Mouse (Mus musculus) liver, embryonic 11.5 days (tissue): Measurements from ENCODE around the gene Cecr2. TPM values are rescaled to one million over a fixed set of nuclear protein-coding genes. Genes with fewer than 3 reads are reported as not detected.
"Not testable (repeated sequence)": the region's sequence is repeated elsewhere in the genome, so short reads cannot be mapped to it uniquely, and the experiment has no call there.

Source experiments
- ATAC-seq: fragments of 200-750 bp; cut with Nextera tagmentation; replicated peaks from 2 replicates; pipeline ENCODE4 v1.8.0; 2017; ENCODE audit warnings: moderate number of reproducible peaks, mild to moderate bottlenecking, moderate TSS enrichment, moderate library complexity; ENCODE audit not compliant: low FRiP score
- DNase-seq: peaks from one replicate; pipeline ENCODE4 v3.0.0-alpha.2; 2017; ENCODE audit warnings: low spot score
- H3K27ac ChIP-seq: fragments of 300-500 bp; sonication (generic); 2 replicates; pipeline ENCODE4 v1.5.1; 2014; ENCODE audit warnings: mild to moderate bottlenecking, low read depth, low read length, control low read depth
- H3K27me3 ChIP-seq: fragments of 300-500 bp; sonication (generic); replicated peaks from 2 replicates; pipeline ENCODE4 v1.6.1; 2014; ENCODE audit warnings: low read length, mixed read lengths; ENCODE audit not compliant: control insufficient read depth, insufficient read depth
- H3K36me3 ChIP-seq: fragments of 300-500 bp; sonication (generic); 2 replicates; pipeline ENCODE4 v1.6.1; 2014; ENCODE audit warnings: mild to moderate bottlenecking, low read length, moderate library complexity, mixed read lengths; ENCODE audit not compliant: control insufficient read depth, insufficient read depth
- H3K4me1 ChIP-seq: fragments of 300-500 bp; sonication (generic); replicated peaks from 2 replicates; pipeline ENCODE4 v1.6.1; 2014; ENCODE audit warnings: low read length, mixed read lengths; ENCODE audit not compliant: control insufficient read depth, insufficient read depth
- H3K4me2 ChIP-seq: fragments of 300-500 bp; sonication (generic); 2 replicates; pipeline ENCODE4 v1.6.1; 2014; ENCODE audit warnings: mild to moderate bottlenecking, control low read depth, moderate library complexity
- H3K4me3 ChIP-seq: fragments of 300-500 bp; sonication (generic); 2 replicates; pipeline ENCODE4 v1.5.1; 2014; ENCODE audit warnings: low read depth, low read length, control low read depth
- H3K9ac ChIP-seq: fragments of 300-500 bp; sonication (generic); 2 replicates; pipeline ENCODE4 v1.6.1; 2014; ENCODE audit warnings: low read depth, low read length, control low read depth
- H3K9me3 ChIP-seq: fragments of 300-500 bp; sonication (generic); 2 replicates; pipeline ENCODE4 v1.6.1; 2016; ENCODE audit warnings: low read length, inconsistent platforms, mixed read lengths; ENCODE audit not compliant: control insufficient read depth
- WGBS: fragments of 180-500 bp; shearing (Covaris S2); extraction: QIAGEN DNeasy Blood & Tissue Kit; methylation state at CpG from one replicate; pipeline ENCODE4 v1.1.7; 2014; 5-methylcytosine and 5-hydroxymethylcytosine counted together
- microRNA-seq: library from miRNA; unstranded; fragments of <30 nt; microRNA quantifications from one replicate; pipeline ENCODE4, GENCODE M21; 2017; ENCODE audit warnings: borderline number of aligned reads
- polyA plus RNA-seq: library from polyadenylated mRNA; unstranded; fragments of >200 nt; fragmentation: Nextera tagmentation; extraction: Ambion mirVana; gene quantifications from 2 replicates; pipeline ENCODE4 v1.2.1, GENCODE M21; 2014

Cecr2 gene
- polyA plus RNA-seq, 1 experiment from 2014 or later: 11.9 TPM

DNA sequence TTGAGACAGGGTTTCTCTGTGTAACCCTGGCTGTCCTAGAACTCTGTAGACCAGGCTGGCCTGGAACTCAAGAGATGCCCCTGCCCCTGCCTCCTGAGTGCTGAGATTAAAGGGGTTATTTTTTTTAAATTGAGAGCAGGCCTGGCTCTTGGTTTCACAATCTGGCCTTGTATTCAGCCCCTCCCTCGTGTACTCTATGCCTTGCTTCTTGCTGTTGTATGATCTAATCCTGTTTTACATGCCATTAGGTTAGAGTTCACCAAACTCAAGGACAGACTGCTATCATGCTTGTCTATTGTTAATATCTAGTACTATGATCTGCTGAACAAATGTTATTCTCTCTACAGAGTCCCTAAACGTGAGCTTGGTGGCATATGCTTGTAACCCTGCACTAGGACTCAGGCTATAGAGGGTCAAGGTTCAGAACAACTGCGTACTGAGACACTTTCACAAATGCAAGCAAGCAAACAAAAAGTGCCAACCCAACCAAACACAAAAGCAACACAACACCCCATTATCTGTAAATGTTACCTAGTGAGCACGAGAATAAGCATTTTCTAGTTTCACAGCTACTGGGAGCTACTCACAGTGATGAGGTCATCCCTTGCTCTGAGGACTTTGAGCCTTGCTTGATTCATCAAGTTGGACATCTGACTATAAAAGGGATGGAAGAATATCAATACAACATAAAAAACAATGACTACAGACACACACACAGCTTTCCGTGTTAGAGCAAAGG is 141.0 kb downstream of the Cecr2 start:
- Histone ChIP-seq H3K4me2 (no peak overlapping the region), H3K27me3 (no peaks in the 10 kb centered on the region), H3K36me3 (peaks cover 71% of the 10 kb centered on the region), H3K27ac (peak overlapping the region; percentile 69; the same call in 1 of the 2 replicates), H3K9ac (no peak overlapping the region), H3K9me3 (no peaks in the 10 kb centered on the region), H3K4me1 (no peaks in the 10 kb centered on the region; the same call in none of the 2 replicates), H3K4me3 (no peak overlapping the region)
- DNase-seq (no peak), ATAC-seq (no peak)
- 76% methylated on average over 5 of the region's 5 CpGs for WGBS

DNA sequence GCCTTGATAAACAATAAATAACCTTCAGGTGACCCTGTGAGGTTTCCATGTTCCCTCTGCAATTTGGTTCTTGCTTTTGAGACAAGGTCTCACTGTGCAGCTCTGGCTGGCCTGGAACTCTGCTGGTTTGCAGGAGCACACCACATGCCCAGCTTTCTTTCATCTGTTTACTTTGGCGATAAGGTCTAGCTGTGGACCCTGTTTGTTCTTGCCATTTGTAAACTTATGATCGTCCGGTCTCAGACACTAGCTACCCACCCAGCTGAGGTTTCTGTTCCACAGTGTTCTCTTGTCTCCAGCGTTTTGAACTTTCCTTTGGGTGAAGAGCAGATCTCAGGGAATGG is 141.5 kb downstream of the Cecr2 start:
- H3K36me3 ChIP-seq: peaks cover 66% of the 10 kb centered on the region
- no peak overlapping the region for H3K4me2 ChIP-seq
- H3K27me3 ChIP-seq: no peaks in the 10 kb centered on the region
- peak overlapping the region; percentile 69 for H3K27ac ChIP-seq
- 78% methylated on average over 4 of the region's 4 CpGs for WGBS
- no peaks in the 10 kb centered on the region for H3K9me3 ChIP-seq
- H3K9ac ChIP-seq: no peak overlapping the region
- no peak overlapping the region for H3K4me3 ChIP-seq
- no peak for DNase-seq
- peak; percentile 46 for ATAC-seq
- H3K4me1 ChIP-seq: no peaks in the 10 kb centered on the region; the same call in none of the 2 replicates

DNA sequence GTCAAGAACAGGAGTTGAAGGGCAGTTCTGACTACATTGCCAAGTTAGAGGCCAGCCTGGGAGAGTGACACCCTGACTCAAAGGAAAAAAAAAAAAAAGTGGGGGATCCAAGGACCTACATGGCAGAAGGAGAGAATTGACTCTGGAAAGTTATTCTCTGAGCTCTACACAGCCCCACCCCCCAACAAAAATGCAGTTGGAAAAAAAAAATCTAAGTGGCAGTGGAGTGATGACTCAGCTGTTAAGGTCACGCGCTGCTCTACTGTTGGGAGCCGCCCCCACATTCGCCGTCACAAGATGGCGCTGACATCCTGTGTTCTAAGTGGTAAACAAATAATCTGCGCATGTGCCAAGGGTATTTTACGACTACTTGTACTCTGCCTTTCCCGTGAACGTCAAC is 145.8 kb downstream of the Cecr2 start:
- over 99% methylated on average over 7 of the region's 10 CpGs for WGBS
- peaks cover 37% of the 10 kb centered on the region for H3K36me3 ChIP-seq
- not testable (repeated sequence) for H3K4me2 ChIP-seq, ATAC-seq, DNase-seq, H3K9ac ChIP-seq, H3K4me1 ChIP-seq, H3K27ac ChIP-seq, H3K27me3 ChIP-seq, H3K4me3 ChIP-seq, H3K9me3 ChIP-seq

DNA sequence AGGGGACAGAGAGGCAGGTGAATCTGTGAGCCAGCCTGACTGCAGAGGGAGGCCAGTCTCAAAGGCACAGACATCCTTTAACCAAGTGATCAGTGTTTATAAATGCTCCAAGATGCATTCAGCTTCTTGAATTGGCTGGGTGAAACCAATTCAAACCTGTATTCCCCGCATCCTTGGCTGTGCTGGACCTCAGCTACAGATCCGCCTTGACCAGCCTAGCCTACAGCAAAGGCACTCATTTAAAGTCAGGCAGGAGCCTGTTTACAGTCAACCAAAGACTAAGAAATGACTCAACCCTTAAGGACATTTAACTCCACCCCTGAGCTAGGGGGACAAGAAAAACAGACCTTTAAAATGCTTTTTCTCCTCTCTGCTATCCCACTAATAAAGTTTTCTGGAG is 153.1 kb downstream of the Cecr2 start:
- H3K36me3 ChIP-seq: peaks cover 25% of the 10 kb centered on the region
- H3K27ac ChIP-seq: no peak overlapping the region
- DNase-seq (no peak), ATAC-seq (no peak)
- no peak overlapping the region; the same call in 1 of the 2 replicates for H3K4me2 ChIP-seq
- peaks cover 8% of the 10 kb centered on the region; the same call in 1 of the 2 replicates for H3K4me1 ChIP-seq
- no peaks in the 10 kb centered on the region for H3K27me3 ChIP-seq
- WGBS: 96% methylated on average over 2 of the region's 2 CpGs
- H3K4me3 ChIP-seq: no peak overlapping the region
- peaks cover 3% of the 10 kb centered on the region; the same call in 1 of the 2 replicates for H3K9me3 ChIP-seq
- H3K9ac ChIP-seq: no peak overlapping the region

GRCm38 (mm10) chr6:120820144-120820543 is 154.0 kb downstream of the Cecr2 start:
- Histone ChIP-seq H3K4me3 (peak overlapping the region; percentile 81), H3K36me3 (peaks cover 25% of the 10 kb centered on the region), H3K9ac (peak overlapping the region; percentile 74), H3K27ac (no peak overlapping the region), H3K27me3 (no peaks in the 10 kb centered on the region), H3K4me2 (peak overlapping the region; percentile 74), H3K4me1 (peaks cover 8% of the 10 kb centered on the region; the same call in 1 of the 2 replicates), H3K9me3 (peaks cover 3% of the 10 kb centered on the region; the same call in 1 of the 2 replicates)
- no peak for ATAC-seq
- no peak for DNase-seq
- 70% methylated on average over 5 of the region's 5 CpGs for WGBS

Small RNAs within 50 kb of the gene (microRNA-seq; reads per million reads assigned to microRNA genes)
- not detected for gene Gm25193

Other genes starting within 250 kb of the Cecr2 start
- gene Il17ra, start 203.1 kb upstream of the Cecr2 start, polyA plus RNA-seq: 6.8 and 8.7 TPM in 2 replicates
- gene Tmem121b, start 172.6 kb upstream of the Cecr2 start, polyA plus RNA-seq: 0.07 TPM in 1 of 2 replicates, not detected in the other
- 19.9 and 20.7 TPM in 2 replicates for gene Hdhd5, start 135.1 kb upstream of the Cecr2 start, polyA plus RNA-seq
- 0.08 TPM in 1 of 2 replicates, not detected in the other for gene Slc25a18, start 107.2 kb downstream of the Cecr2 start, polyA plus RNA-seq
- gene Atp6v1e1, start 156.4 kb downstream of the Cecr2 start, polyA plus RNA-seq: 160 and 164 TPM in 2 replicates
- 52.3 and 66.2 TPM in 2 replicates for gene Bcl2l13, start 169.8 kb downstream of the Cecr2 start, polyA plus RNA-seq